Comparison of ENCODE assay signal across 10 mouse cellular contexts in the genomic region with DNA sequence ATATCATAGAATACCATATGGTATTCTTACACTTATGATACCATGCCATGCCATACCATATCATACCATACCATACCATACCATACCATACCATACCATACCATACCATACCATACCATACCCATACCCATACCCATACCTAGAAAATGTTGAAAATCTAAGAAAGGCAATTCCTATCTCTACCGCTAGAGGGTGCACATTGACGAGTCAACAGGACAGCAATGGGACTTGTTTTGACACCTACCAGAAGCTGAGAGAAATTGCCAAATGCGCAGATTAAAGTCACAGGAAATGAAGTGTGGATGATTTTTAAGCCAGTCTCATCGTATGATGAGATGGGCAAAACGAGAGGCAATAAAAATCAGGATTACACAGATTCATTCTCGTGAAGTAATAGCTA.
DNase-seq lines count a peak whose midpoint lies in the region; ATAC-seq lines count a peak whose summit lies in the region.
"Had no signal": no experiment of that assay in that cellular context is flagged by ENCODE, and none has a peak within 500 bp of the region (broad histone marks: within the 10 kb centered on the region; RNA-seq: fewer than 3 reads in every experiment).

No protein-coding gene starts in this region.

- no peaks in the 10 kb centered on the region for H3K36me3 ChIP-seq in kidney, embryonic 14.5 days (ENCODE audit: control insufficient read depth, insufficient read depth, low read length)
- H3K36me3 ChIP-seq in embryonic facial prominence, embryonic 14.5 days (ENCODE audit: control insufficient read depth, insufficient read depth, low read length) = no peaks in the 10 kb centered on the region
- H3K36me3 ChIP-seq: heart, embryonic 13.5 days; midbrain, embryonic 12.5 days had no signal

- H3K4me2 ChIP-seq in kidney, embryonic 14.5 days (replicated peaks; ENCODE audit: low read depth, low read length) = no peak overlapping the region
- no peak overlapping the region for H3K4me2 ChIP-seq in embryonic facial prominence, embryonic 14.5 days (ENCODE audit: low read depth, low read length)
- H3K4me2 ChIP-seq: heart, embryonic 13.5 days; midbrain, embryonic 12.5 days had no signal

- no peak overlapping the region for H3K4me3 ChIP-seq in kidney, embryonic 14.5 days (ENCODE audit: low read length)
- no peak overlapping the region for H3K4me3 ChIP-seq in embryonic facial prominence, embryonic 14.5 days (ENCODE audit: low read depth, low read length)
- H3K4me3 ChIP-seq: heart, embryonic 13.5 days; midbrain, embryonic 12.5 days had no signal

- DNase-seq in CD4-positive, CD25-positive, alpha-beta regulatory T cell, adult 2 months (ENCODE audit: low read depth, low spot score) = peak; percentile 2
- no peak for DNase-seq in kidney, postnatal 10 days
- DNase-seq in ES-CJ7 (ENCODE audit: low read depth, low spot score) = peak; percentile 67
- DNase-seq in embryonic facial prominence, embryonic 14.5 days (ENCODE audit: low spot score) = peak; percentile 20
- no peak for DNase-seq in urinary bladder, postnatal 14 days (ENCODE audit: low spot score)

- H3K4me1 ChIP-seq in kidney, embryonic 14.5 days (ENCODE audit: control insufficient read depth, insufficient read depth, low read length) = no peaks in the 10 kb centered on the region
- no peaks in the 10 kb centered on the region for H3K4me1 ChIP-seq in embryonic facial prominence, embryonic 14.5 days (ENCODE audit: control insufficient read depth, insufficient read depth, low read length)
- H3K4me1 ChIP-seq: heart, embryonic 13.5 days; midbrain, embryonic 12.5 days had no signal

- no peaks in the 10 kb centered on the region for H3K27me3 ChIP-seq in kidney, embryonic 14.5 days (ENCODE audit: control insufficient read depth, insufficient read depth, low read length)
- no peaks in the 10 kb centered on the region for H3K27me3 ChIP-seq in embryonic facial prominence, embryonic 14.5 days (replicated peaks; ENCODE audit: control insufficient read depth, insufficient read depth, low read length)
- H3K27me3 ChIP-seq: heart, embryonic 13.5 days; midbrain, embryonic 12.5 days had no signal

- WGBS in kidney, embryonic 14.5 days = 37% methylated on average over 6 of the region's 6 CpGs
- 41% methylated on average over 6 of the region's 6 CpGs for WGBS in embryonic facial prominence, embryonic 14.5 days

- H3K9me3 ChIP-seq in kidney, embryonic 14.5 days (ENCODE audit: control insufficient read depth, low read length) = no peaks in the 10 kb centered on the region
- H3K9me3 ChIP-seq in embryonic facial prominence, embryonic 14.5 days (ENCODE audit: control insufficient read depth, low read length) = 0 out of 2 replicates have a peak, but pooled peaks cover 3% of the 10 kb centered on the region

- no peak for ATAC-seq in CD4-positive, CD25-positive, alpha-beta regulatory T cell, adult 4 months
- peak; percentile 52; the same call in 1 of the 2 replicates for ATAC-seq in kidney, embryonic 14.5 days (ENCODE audit: low FRiP score, low TSS enrichment)
- ATAC-seq in embryonic facial prominence, embryonic 14.5 days (ENCODE audit: low read depth) = no peak
- no peak for ATAC-seq in activated CD4-positive, CD25-positive, alpha-beta regulatory T cell, adult 4 months

- H3K27ac ChIP-seq in kidney, embryonic 14.5 days (ENCODE audit: low read depth, low read length) = no peak overlapping the region
- no peak overlapping the region for H3K27ac ChIP-seq in embryonic facial prominence, embryonic 14.5 days (replicated peaks; ENCODE audit: low read depth, low read length)
- H3K27ac ChIP-seq: heart, embryonic 13.5 days; midbrain, embryonic 12.5 days had no signal

- no peak overlapping the region for H3K9ac ChIP-seq in kidney, embryonic 14.5 days (ENCODE audit: low read depth, low read length)
- no peak overlapping the region for H3K9ac ChIP-seq in embryonic facial prominence, embryonic 14.5 days (ENCODE audit: low read depth, low read length)
- H3K9ac ChIP-seq: heart, embryonic 13.5 days; midbrain, embryonic 12.5 days had no signal

Comparison
In these comparisons a context has a peak if more than half of its experiments do, and no peak if none do; other contexts are left out.
1. DNase-seq: peak in CD4-positive, CD25-positive, alpha-beta regulatory T cell, adult 2 months (single experiment), ES-CJ7 (single experiment) and embryonic facial prominence, embryonic 14.5 days (single experiment); none in kidney, postnatal 10 days (single experiment) and urinary bladder, postnatal 14 days (single experiment).